Mouse (Mus musculus) spleen, postnatal 36 days (tissue): ENCODE measurements around the gene Akap2.

Experiments
- DNase-seq, 2 experiments: peaks; one replicate each; pipeline ENCODE4 v3.0.0; 2022; ENCODE audit warnings: low spot score in 2 of 2, mixed read lengths in 1 of 2

Gene Akap2

DNA sequence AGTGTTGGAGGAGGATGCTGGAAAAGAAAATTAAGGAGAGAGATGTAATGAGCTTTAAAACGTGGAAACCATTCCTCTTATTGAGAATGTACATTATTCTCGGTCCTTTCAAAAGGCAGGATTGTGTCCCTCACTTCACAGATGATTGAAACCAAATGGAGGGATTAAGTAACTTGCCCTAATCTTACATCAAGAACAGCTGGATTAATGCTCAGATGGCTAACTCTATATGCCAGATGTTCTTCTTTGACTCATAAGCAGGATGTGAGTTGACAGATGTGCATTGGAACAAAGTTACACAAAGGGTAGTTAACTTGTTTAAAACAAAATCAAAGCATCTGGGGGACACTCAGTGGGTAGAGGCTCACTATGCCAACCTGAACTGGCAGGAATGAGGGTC is 189.3 kb downstream of the Akap2 start:
- DNase-seq: no peak

DNA sequence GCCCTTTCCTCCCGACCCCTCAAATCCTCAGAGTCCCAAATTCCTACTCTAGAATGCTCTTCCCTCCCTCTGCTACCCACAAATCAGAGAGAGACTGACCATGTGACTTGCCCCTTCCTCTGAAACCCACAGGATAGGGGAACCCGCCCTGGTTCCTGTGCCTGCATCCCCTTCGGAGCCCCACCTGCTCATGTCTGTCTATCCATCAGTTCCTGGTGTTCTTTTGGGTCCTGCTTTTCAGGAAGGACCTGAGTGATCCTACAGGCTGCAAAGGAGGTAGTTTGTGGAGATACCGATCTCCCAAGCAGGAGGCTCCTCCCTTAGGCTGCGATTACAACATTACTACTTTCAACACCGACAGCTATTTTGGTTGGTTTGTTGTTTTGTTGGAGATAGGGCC is 191.4 kb downstream of the Akap2 start:
- DNase-seq: no peak

DNA sequence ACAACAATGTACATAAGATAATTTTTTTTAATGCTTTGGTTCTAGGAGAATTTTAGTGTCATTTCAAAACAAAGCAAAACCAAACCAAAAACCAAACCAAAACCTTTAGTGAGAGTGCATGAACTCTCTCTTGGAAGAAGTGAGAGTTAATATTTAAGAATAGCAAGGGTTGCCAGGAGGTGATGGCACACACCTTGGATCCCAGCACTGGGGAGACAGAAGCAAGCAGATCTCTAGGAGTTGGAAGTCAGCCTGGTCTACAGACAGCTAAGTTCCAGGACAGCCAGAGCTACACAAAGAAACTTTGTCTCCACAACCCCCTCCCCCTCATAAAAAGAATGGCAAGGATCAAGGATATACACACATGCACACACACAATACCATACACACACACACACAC is 195.6 kb downstream of the Akap2 start:
- DNase-seq: no peak

DNA sequence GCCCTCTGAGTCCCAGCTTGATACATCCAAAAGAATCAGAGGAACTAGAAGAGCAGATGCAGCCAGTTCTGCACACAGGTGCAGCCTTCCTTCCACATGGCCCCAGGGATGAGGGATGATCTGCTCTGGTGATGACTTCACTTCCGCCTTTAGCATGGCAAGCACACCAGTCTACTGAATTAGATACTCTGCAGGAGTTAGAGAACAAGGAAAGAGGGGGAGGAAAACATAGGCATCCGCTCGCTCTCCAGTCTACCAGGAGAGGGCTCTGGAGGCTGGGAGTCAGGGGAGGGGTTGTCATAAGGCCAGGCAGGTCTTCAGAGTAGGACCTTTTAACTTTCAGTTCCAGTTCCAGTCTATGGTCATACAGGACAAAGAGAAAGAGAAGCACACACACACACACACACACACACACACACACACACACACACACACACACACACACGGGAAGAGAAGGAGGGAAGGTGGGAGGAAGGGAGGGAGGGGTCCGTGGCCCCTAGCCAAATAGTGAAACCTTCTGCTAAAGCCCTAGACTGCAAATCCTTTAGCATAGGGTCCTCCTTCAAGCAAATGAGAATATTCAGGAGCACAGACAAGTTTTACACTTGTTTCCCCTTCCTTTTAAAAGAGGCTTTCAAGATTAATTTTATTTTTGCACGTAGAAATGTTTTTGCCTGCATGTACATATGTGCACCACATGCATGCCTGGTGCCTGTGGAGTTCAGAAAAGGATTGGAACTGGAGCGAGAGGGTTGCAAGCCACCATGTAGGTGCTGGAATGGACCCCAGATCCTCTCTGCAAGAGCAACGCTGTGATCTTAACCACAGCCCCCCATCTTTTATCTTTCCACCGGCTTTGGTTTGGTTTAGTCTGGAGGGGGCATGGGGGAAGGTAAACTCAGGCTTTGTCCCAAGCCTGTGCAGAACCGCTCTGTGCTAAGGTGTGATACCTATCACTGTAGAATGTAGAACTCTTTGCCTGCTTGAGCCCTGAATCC is 197.0 kb downstream of the Akap2 start:
- DNase-seq: no peak

DNA sequence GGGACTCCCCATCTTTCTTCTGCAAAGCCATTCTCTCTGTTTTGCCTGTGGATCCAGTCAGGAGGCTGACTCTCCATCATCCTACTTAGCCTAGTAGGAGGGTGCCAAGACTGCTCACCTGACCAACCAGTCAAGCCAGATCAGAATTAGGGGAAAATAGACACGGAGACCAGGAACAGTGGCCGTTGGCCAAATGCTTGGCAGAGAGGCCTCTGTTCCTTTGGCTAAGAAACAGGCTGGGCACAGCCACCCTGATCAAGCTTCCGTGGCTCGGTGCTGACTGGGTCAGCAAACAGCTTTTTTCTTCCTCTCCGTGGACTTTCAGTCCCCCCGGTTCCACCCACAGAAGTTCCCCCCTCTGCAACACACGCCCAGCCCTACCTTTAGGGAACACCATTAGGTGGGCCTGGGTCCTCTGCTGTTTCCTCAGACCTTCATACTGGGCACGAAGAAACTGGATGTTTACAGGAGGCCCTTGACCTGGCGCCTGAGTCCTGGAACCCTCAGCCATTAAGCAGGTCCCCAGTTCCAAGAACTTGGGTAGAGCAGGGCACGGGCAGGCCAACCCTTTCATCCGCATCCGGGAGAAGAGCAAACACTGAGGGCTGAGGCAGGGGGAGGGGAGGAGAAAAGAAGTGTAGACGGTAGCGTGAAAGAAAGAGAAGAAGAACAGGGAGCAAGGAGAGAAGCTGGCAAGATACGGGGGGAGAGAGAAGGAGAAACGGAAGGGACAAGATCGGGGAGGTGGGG is 197.9 kb downstream of the Akap2 start:
- no peak for DNase-seq

DNA sequence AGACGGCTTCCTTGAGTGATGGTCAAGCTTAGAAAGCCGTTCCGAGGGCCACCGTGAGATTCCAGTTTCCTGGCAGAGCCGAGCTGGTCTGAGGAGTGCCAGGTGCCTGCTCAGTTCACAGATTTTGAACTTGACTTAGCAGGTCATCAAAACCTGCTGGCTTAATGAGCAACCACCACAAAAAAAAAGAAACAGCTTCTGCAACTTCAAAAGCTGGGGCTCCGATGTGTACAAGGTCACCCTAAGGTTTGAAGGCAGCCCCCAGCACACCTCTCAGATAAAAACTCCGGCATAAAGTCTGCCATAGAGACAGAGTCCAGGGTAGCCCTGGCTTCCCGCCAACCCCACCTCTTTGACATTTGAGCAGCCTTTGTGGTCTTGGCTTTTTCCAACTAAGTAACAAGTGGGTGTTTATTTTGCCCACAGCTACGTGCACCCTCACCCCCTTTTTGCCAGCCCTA is 198.8 kb downstream of the Akap2 start, which contains the start of gene D630039A03Rik:
Gene D630039A03Rik, minus strand, starts transcription at position 97 of the 461 bp plus-strand sequence.
- no peak for DNase-seq

DNA sequence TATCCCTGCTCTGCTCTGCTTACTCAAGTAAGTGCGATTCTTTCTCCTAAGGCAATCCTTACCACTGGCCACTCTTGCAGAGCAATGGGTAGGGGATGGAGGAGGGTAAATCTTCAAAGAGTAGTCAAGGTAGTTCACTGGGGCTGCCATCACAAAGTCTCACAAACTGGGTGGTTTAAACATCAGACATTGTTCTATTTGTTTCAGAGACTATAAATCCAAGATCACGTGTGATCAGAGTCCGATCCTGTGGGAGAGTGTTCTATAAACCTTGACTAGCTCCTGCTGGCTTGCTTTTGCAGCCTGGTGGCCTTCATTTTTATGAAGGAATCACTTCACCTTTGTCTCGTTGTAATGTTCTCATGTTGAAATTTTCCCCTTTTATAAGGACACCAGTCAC is 199.3 kb downstream of the Akap2 start:
- DNase-seq: no peak

DNA sequence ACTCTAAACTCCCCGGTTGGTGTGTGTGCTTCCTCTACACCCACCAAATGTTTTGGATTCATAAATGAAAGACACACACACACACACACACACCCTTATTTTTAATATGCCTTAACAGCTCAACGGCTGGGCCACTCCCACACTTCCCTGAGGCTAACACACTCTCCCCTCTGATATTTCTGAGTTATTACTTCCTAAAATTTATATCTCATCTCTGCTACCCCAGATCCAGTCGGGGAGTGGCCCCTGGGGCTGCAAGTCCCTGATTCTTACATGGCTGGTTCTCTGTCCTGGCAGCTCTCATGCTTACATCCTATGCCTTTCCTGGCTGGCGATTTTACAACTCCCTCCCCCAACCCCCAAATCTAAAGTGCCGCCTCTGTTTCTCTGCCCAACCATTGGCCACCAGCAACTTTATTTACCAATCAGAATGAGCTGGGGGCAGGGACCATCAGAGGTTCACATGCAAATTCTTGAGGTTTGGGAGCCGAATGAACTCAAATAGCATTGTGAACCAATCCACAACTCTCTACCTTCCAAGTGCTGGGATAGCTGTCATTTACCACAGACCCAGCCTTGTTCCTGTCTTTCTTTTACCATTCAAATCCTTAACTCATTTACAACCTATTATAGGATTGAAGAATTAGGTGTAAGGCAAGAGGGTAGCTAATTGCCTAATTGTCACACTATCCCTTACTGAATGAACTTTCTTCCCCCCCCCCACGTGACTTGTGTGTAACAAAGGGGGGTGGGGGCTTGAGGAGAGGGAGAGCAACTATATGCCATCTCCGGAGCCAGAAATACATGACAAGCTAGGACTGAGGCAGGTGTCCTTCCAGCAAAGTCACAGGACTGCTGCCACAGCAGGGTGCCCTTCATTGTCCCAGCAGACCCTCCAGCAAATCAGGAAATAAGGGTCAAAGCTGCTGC is 202.3 kb downstream of the Akap2 start:
- DNase-seq: no peak

DNA sequence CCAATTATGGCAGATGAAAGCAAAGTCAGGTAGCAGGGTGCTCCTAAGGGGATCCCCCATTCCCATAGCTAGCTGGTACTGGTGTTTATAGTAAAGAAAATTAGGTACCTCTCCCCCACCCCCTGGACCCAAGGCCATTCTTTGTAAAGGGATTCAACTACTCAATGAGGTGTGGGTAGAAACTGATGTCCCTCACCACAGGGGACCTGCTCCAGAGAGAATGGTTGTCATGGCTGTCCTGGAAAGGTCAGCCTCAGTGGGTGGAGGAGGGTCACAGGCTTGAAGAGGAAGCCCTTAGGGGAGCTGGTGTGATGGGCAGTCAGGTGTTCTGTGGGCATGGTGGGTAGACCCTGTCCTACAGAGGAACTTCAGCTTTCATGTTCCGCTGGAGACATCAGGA is 203.1 kb downstream of the Akap2 start:
- no peak for DNase-seq

DNA sequence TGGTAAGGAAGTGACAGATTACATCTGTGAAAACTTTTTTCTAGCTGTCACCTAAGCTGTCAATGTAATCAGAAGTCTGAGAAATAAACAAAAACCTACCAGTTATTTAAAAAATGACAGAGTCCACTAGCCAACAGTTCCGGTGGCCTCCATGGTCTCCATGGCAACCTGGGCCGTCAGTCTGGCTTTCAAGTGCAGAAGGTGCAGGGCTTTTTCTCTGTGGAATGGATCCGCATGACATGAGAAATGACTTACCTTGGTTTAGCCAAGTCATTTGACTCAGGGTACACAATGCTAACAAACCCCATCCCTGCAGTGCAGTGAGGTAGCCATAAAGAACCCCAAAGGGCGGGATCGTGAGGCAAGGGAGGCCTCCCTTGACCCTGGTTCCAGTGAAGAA is 204.7 kb downstream of the Akap2 start:
- DNase-seq: no peak

DNA sequence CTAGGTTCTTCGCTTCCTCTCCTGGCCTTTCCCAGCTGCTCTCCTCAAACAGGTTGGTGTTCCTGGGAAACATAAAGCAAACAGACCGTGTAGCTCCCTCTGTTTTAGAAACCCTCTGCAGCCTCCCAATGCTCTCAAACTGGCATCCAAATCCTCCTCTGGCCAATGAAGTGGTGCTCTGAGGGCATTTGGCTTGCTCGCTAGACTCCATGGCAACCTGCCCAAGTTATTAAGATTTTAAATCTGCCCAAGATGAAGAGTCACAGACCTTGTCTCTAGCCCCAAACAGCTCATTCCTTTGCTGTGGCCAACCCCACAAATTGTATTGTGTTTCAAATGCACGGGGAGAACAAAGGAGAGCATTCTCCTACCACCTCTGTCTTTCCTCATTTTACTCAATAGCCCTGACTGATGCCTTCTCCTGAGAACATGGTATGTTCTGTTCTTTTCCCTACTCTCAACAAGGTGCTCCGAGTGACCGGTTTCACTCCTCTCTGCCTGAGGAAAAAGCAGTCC is 207.2 kb downstream of the Akap2 start:
- DNase-seq: no peak

DNA sequence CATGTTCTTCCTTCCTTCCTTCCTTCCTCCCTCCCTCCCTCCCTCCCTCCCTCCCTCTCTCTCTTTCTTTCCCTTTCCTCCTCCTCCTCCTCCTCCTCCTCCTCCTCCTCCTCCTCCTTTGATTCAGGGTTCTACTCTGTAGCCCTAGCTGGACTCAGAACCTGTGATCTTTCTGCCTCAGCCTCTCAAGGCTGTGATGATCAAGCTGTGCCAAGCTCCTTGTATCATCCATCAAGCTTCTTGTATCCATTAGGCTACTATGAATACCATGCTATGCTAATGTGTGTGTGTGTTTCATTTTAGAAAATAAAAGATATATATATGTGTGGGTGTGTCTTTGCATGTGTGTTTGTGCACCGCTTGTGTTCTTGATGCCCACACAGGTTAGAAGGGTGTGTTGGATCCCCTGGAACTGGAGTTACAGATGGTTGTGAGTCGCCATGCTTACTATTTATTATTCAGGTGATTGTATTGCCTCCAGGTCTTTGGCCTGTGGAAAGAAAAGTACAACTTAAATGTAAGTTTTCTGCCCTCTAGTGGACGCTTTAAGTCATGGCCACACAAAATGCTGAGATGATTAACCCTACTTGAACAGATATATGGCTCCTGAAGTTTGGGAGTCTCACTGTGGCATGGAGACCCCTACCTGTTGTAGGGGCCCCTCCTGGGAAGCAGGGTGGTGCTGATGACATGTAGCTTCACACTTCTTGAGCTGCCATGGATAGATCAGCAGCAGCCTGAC is 210.2 kb downstream of the Akap2 start:
- no peak for DNase-seq

DNA sequence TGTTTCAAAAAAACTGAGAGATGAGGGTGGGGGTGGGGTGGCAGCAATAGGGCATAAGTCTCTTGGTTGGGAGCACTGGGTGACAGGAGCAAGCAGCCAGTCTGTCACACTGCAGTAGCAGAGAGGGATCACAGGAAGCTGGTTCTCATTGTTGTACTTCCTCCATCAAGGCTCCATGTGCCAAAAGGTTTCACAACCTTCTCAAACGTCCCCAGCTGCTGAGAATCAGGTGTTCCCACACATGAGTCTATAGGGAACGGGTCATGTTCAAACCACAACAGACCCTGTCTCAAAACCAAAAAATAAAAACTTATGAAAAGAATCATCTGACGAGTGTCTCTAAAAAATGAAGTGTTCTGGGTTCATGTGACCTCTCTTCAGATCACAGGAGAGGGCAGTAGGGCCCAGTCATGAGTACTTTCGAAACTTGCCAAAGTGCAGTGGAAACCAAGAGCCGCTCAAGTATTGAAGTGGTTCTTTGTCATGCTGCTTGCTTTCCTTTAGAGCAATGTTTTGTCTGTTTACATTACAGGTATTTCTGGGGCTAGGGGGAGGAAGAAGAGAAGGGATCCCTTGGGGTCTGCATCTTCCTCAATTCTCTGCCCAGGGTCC is 213.2 kb downstream of the Akap2 start:
- no peak for DNase-seq

DNA sequence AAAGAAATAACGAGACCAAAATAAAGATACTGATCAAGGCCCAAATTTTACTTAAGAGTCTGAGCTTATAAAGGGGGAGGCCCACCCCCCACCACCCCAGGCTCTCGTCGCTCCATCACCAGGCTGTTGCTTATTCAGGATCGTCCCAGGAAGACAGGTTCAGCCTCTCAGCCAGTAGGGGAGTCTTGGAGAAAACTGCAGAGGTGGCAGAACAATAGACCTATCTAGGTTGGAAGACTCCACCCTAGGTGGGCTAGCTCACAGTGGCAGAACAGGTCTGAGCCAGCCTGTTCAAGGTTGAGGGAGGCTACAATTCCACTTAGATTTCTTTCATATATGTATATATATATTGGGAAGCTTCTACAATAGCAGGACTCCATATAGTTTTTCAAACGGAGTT is 216.7 kb downstream of the Akap2 start:
- no peak for DNase-seq

DNA sequence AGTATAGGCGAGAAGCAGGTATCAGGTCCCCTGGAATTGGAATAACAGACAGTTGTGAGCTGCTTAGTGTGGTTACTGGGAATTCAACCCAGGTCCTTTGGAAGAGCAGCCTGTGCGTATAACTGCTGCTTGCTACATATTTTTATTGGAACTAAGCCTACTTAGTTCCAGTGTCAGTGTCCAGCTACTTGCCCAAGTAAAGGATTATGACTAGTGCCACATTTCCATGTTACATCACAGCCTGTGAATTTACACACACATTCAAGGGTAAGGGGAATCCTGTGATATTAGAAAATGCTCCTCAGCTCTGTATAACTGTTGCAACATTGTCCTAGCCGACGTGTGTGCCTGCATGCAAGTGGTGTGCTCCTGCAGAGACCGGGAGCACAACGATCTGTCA is 219.8 kb downstream of the Akap2 start:
- no peak for DNase-seq

DNA sequence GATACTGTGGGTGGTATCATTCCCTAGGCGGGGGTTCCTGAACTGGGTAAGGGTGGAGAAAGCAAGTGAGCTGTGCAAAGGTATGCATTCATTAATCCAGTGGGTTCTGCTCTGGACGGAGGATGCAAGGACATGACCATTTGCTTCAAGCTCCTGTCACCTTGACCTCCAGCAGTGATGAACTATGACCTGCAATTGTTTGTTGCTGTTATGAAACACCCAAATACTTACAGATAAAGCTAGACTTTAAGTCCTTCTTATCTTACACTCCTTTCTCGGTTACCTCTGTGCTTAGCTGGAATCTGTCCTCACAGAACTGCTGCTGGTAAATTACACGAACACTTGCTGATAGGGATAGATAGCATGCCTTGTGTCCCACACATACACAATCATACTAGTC is 223.2 kb downstream of the Akap2 start:
- no peak for DNase-seq

DNA sequence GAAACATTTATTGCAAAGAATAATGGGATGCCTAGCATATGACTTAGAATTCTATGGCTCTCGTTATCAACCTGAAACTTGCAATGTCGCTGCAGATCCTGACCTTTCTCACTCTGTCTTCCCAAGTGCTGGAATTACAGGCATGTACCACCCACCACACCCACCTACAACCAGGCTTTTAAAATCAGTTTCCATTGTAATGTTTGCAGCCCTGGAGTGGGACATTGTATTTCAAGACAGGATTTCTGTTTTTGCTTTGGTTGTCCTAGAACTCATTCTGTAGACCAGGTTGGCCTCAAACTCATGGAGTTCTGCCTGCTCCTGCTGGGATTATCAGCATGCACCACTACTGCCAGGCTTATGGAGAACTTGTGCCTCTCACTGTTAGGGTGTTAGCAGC is 225.4 kb downstream of the Akap2 start:
- DNase-seq: no peak
